Comparison of ENCODE assay signal across 7 mouse cellular contexts in genomic region chr8:126516620-126517577, GRCm38 (mm10). TPM values are rescaled to one million over a fixed set of nuclear protein-coding genes. Genes with fewer than 3 reads are reported as not detected.
DNase-seq lines count a peak whose midpoint lies in the region; ATAC-seq and TF ChIP-seq lines count a peak whose summit lies in the region.

No protein-coding gene starts in this region.

- DNase-seq in brain, embryonic 14.5 days (ENCODE audit: low read depth) = peak; percentile 98
- peak; percentile 95 to 97 for DNase-seq in heart, adult 2 months
- peak; percentile 93 for DNase-seq in kidney, adult 9 months
- DNase-seq in spleen, adult 18-20 months = peak; percentile 41 to 46

- H3K27me3 ChIP-seq in embryonic facial prominence, embryonic 15.5 days = no peaks in the 10 kb centered on the region
- no peaks in the 10 kb centered on the region for H3K27me3 ChIP-seq in heart, adult 2 months (ENCODE audit: control insufficient read depth, insufficient read depth, low read length)
- no peaks in the 10 kb centered on the region for H3K27me3 ChIP-seq in limb, embryonic 13.5 days
- no peaks in the 10 kb centered on the region for H3K27me3 ChIP-seq in midbrain, embryonic 15.5 days (replicated peaks)

- H3K27ac ChIP-seq in embryonic facial prominence, embryonic 15.5 days (replicated peaks) = peak overlapping the region; percentile 61
- H3K27ac ChIP-seq in heart, adult 2 months = peak overlapping the region; percentile 97
- H3K27ac ChIP-seq in limb, embryonic 13.5 days = peak overlapping the region; percentile 61; the same call in 1 of the 2 replicates
- H3K27ac ChIP-seq in midbrain, embryonic 15.5 days = peak overlapping the region; percentile 85

- WGBS in embryonic facial prominence, embryonic 15.5 days = 12% methylated on average over 27 of the region's 27 CpGs
- WGBS in heart, adult 2 months = 5% methylated on average over 27 of the region's 27 CpGs
- 13% methylated on average over 27 of the region's 27 CpGs for WGBS in limb, embryonic 13.5 days
- WGBS in midbrain, embryonic 15.5 days = 3% methylated on average over 27 of the region's 27 CpGs

- peak overlapping the region; percentile 19 for H3K4me3 ChIP-seq in embryonic facial prominence, embryonic 15.5 days (replicated peaks)
- peak overlapping the region; percentile 36 for H3K4me3 ChIP-seq in heart, adult 2 months
- H3K4me3 ChIP-seq in limb, embryonic 13.5 days = peak overlapping the region; percentile 22
- peak overlapping the region; percentile 19 for H3K4me3 ChIP-seq in midbrain, embryonic 15.5 days

- no peak for TF ChIP-seq POLR2A in brain, embryonic 14.5 days (IDR thresholded peaks at IDR 0.05; ENCODE audit: borderline replicate concordance, extremely low read depth, insufficient read depth, insufficient read length, poor library complexity, severe bottlenecking)
- peak; percentile 67; the same call in 1 of the 2 replicates for TF ChIP-seq POLR2A in heart, adult 2 months (IDR thresholded peaks at IDR 0.05; ENCODE audit: insufficient read depth, low read depth, low read length)

- no peaks in the 10 kb centered on the region for H3K36me3 ChIP-seq in embryonic facial prominence, embryonic 15.5 days
- no peaks in the 10 kb centered on the region for H3K36me3 ChIP-seq in heart, adult 2 months (ENCODE audit: control insufficient read depth, insufficient read depth, low read length)
- H3K36me3 ChIP-seq in limb, embryonic 13.5 days = no peaks in the 10 kb centered on the region
- no peaks in the 10 kb centered on the region for H3K36me3 ChIP-seq in midbrain, embryonic 15.5 days (replicated peaks)

- no peaks in the 10 kb centered on the region for H3K9me3 ChIP-seq in embryonic facial prominence, embryonic 15.5 days (replicated peaks)
- H3K9me3 ChIP-seq in limb, embryonic 13.5 days = no peaks in the 10 kb centered on the region
- H3K9me3 ChIP-seq in midbrain, embryonic 15.5 days = no peaks in the 10 kb centered on the region

- peak; percentile 98 for TF ChIP-seq EP300 in heart, adult 2 months (IDR thresholded peaks at IDR 0.05; ENCODE audit: insufficient read depth, low read depth, low read length)

- peaks cover 14% of the 10 kb centered on the region for H3K4me1 ChIP-seq in embryonic facial prominence, embryonic 15.5 days
- H3K4me1 ChIP-seq in heart, adult 2 months (ENCODE audit: control insufficient read depth, insufficient read depth, low read length) = peaks cover 14% of the 10 kb centered on the region
- H3K4me1 ChIP-seq in limb, embryonic 13.5 days = peaks cover 17% of the 10 kb centered on the region
- peaks cover 19% of the 10 kb centered on the region for H3K4me1 ChIP-seq in midbrain, embryonic 15.5 days

- peak; percentile 73 for ATAC-seq in embryonic facial prominence, embryonic 15.5 days (ENCODE audit: insufficient number of reproducible peaks, low FRiP score, low TSS enrichment, low read depth)
- peak; percentile 55; the same call in 1 of the 2 replicates for ATAC-seq in limb, embryonic 13.5 days (ENCODE audit: low FRiP score, low read depth)
- peak; percentile 86 for ATAC-seq in midbrain, embryonic 15.5 days (replicated peaks)

- no peak for TF ChIP-seq CTCF in brain, embryonic 14.5 days (IDR thresholded peaks at IDR 0.05; ENCODE audit: borderline replicate concordance, extremely low read depth, insufficient read depth, insufficient read length)
- no peak for TF ChIP-seq CTCF in heart, adult 2 months (IDR thresholded peaks at IDR 0.05)

- intact Hi-C loops in heart, adult 2 months (cut with DNase I) = loop anchor here (2.0 kb wide), 2 partner anchors 74 to 150 kb away; no protein-coding TSS in a partner anchor

- peak overlapping the region; percentile 48 for H3K4me2 ChIP-seq in embryonic facial prominence, embryonic 15.5 days (replicated peaks)
- peak overlapping the region; percentile 59 for H3K4me2 ChIP-seq in limb, embryonic 13.5 days (replicated peaks)
- peak overlapping the region; percentile 51 for H3K4me2 ChIP-seq in midbrain, embryonic 15.5 days

- H3K9ac ChIP-seq in embryonic facial prominence, embryonic 15.5 days = no peak overlapping the region
- H3K9ac ChIP-seq in heart, adult 2 months (ENCODE audit: low read depth, low read length) = peak overlapping the region; percentile 47
- peak overlapping the region; percentile 39; the same call in 1 of the 2 replicates for H3K9ac ChIP-seq in limb, embryonic 13.5 days
- peak overlapping the region; percentile 20; the same call in 1 of the 2 replicates for H3K9ac ChIP-seq in midbrain, embryonic 15.5 days

- H3K79me2 ChIP-seq in heart, adult 2 months (replicated peaks; ENCODE audit: control insufficient read depth, insufficient read depth, low read length) = no peaks in the 10 kb centered on the region

RNA-seq across cellular contexts. Expression of gene Tarbp1, which starts 42.0 kb away (rescaled TPM):
- 5.9 and 6.4 TPM in 2 replicates for polyA plus RNA-seq in brain, embryonic 14.5 days (2012; rRNA removed)
- polyA plus RNA-seq in embryonic facial prominence, embryonic 15.5 days (2015; fragmentation: Nextera tagmentation; extraction: Ambion mirVana) = 2.4 and 3.0 TPM in 2 replicates
- total RNA-seq in heart, adult 2 months (2021) = 1 to 10 TPM; 3.9 to 4.0 TPM
- polyA plus RNA-seq in heart, adult 2 months (2012; rRNA removed) = 2.5 and 4.9 TPM in 2 replicates
- polyA plus RNA-seq in limb, embryonic 13.5 days (2015; fragmentation: Nextera tagmentation; extraction: Ambion mirVana) = 2.0 and 2.2 TPM in 2 replicates
- 1.5 and 1.8 TPM in 2 replicates for polyA plus RNA-seq in midbrain, embryonic 15.5 days (2015; fragmentation: Nextera tagmentation; extraction: Ambion mirVana)

Comparison
In these comparisons a context has a peak if more than half of its experiments do, and no peak if none do; other contexts are left out.
1. Peak in every context shown above with its lines: DNase-seq, ATAC-seq, H3K4me3 ChIP-seq and H3K27ac ChIP-seq.
2. DNase-seq: peak in every context shown above with its lines; median percentile 98 in brain, embryonic 14.5 days; 96 in heart, adult 2 months; 93 in kidney, adult 9 months; 44 in spleen, adult 18-20 months.